Mouse (Mus musculus) adrenal gland, adult 8-10 months (tissue): ENCODE measurements at regions not wholly inside any gene's neighbourhood (a gene's known extent, or its start where the extent isn't known, plus 50 kb on each side); places are given as distances from the start of the nearest gene placed in this dataset.
"Not testable (repeated sequence)": the region's sequence is repeated elsewhere in the genome, so short reads cannot be mapped to it uniquely, and the experiment has no call there.

ENCODE experiments used
- DNase-seq: peaks from one replicate; pipeline ENCODE4 v3.0.0; 2022

DNA sequence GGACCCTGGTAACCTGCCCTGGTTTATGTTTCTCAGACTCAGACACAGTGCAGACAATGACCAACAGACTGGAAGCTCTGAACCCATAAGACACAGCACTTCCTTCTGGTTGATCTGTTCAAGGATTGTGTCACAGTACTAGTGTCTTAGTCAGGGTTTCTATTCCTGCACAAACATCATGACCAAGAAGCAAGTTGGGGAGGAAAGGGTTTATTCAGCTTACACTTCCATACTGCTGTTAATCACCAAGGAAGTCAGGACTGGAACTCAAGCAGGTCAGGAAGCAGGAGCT, 65.8 kb upstream of the Tbl1xr1 start:
- not testable (repeated sequence) for DNase-seq

DNA sequence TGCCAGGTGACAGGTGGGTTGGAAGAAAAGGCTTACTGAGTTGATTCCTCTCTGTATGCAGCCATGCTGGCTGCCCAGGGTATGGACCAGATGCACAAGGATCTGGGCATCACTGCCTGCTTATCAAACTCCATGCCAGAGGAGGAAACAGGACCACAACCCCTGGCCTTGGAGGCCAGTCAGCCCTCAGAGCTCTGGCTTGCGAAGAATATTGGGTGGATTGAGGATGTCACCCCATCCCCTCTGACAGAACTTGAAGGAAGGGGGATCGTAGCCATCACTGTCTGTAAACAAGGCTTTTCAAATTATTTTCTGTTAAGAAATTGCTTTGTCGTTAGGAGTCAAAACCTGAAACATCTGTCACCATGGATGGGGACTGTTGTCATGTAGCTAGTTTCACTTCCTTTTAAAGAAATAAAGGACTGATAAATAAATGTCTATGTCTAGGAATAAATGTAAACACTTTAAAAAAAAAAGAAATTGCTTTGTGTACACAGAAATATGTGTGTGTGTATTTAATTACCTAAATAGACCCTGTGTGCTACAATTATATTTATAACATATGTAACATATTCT, 55.0 kb upstream of the Tbl1xr1 start:
- no peak for DNase-seq

DNA sequence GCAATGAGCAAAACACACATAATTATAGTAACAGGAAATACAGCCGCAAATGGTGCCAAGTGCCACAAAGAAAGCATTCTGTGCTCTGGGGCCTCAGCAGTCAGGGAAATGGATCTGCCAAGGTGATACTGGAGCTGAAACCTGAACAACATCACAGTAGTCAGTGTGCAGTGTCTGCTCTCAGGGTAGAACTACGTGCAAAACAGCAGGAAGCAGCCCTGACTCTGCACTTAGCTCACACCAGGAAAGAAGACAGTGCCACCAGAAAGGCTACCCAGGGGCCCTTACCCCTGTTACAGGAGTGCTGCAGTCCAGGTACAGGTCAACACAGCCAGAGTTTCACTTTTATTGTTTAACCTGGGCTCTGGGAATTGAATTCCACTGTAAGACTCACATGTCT, 54.0 kb upstream of the Tbl1xr1 start:
- DNase-seq = no peak

DNA sequence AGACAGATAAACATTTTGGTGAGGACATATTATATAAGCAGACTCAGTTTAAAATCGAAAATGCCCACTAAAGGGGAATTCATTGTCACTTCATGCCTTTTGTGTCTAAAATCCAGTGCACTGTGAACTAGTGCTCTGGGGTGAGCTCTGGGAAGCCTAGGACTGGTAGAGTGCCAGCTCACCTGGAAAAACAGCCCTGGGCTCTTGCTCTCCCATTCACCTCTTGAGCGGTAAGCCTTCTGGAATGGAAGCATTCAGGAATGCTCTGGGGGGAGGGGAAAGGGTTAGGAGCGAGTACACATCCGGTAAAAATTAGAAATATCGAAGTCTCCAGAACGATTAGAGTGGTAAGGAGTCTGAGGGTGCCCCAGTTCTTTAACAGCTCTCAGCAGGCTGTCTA, 53.4 kb upstream of the Tbl1xr1 start:
- no peak for DNase-seq

DNA sequence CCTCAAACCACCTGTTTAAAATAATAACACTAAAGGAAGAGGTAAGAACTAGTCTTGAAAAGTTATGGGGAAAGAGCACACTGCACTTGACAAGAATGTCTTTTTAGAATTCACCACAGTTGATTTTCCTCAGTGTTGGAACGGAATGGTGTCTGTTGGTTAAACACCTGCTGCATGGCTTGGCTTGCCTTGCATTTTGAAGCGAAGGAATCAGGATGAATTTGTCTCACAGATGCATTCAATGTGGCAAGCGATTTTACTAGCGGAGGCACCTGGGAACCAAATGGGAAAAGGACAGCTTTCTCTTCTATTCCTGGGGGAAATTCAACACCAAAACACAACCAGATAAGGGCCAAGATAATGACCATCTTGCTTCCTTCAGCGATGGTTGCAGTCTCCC, 52.9 kb upstream of the Tbl1xr1 start:
- DNase-seq = no peak

DNA sequence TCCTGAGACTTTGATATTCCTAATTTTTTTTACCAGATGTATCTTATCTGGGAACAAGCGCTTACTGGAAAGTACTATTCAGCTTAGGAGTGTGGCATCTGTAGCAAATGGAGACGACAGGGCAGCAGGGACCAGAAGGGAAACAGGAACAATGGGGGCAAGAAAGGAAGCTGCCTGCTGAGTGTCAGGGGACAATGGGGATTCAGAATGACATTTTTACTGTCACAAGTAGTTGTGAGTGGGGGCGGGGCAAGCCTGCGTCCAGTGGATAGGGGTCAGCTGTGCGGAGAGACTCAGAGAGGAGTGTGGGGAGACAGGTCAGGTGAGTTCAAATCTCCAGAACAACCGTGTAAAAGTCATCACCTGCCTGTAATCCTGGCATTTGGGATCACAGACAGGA, 52.3 kb upstream of the Tbl1xr1 start:
- DNase-seq = no peak

DNA sequence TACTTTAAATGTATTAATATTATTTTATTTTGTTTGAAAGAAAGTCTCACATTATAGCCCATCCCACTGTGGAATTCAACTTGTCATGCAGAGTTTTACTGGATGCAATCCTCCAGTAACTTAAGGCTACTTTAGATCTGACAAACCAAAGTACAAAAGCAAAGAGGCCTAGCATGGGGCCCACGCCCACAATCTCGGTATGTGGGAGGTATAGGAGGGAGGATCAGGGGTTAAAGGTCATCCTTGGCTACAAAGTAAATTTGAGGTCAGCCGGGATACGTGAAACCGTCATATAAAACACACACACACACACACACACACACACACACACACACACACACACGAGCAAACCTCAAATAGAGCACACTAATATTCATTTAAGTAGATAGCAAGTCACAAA, 51.3 kb upstream of the Tbl1xr1 start:
- no peak for DNase-seq

DNA sequence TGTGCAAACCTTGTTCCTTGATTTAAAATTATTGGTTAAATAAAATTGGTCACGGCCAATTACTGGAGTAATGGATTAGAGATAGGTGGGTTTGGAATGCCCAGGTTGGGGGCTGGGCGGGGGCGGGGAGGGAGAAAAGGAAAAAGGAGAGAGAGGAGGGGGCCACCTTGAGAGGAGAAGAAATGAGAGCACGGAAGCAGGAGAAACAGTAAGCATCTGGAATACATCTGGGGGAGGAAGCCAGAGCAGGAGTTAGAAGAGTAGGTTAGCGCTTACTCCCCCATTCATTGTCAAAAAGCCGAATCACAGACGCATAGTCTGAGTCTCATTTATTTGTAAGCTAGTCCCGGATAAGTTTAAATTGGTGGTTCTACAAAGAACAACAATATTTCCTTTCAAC, 50.8 kb upstream of the Tbl1xr1 start:
- DNase-seq = no peak
